Mouse (Mus musculus): ENCODE measurements at regions not wholly inside any gene's neighbourhood (a gene's known extent, or its start where the extent isn't known, plus 50 kb on each side); places are given as distances from the start of the nearest gene placed in this dataset.

DNA sequence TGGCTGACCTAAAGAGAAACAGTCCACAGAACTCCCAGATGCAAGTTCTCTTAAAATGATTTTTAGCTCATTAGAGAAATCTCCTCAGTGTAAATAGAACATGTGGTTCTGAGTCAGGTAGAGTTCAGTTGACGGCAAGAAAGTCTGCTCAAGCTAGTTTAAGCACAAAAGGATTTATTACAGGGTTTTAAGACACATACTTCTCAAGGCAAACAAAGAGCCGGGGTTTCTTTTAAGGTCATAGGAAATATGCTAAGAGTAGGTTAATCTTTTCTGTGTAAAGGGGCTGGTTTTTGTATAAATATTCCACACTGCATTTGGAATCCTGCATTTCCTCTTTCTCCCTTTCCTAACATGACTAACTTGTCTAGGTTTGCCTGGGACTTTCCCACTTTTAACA, 206.9 kb upstream of the Hand2 start:
- TF ChIP-seq CTCF (IDR thresholded peaks at IDR 0.05; ENCODE audit: control insufficient read depth, insufficient read depth, insufficient read length) = no peak
- no peak for TF ChIP-seq USF1 (IDR thresholded peaks at IDR 0.05; ENCODE audit: low read depth)
- TF ChIP-seq CEBPB (IDR thresholded peaks at IDR 0.05; ENCODE audit: low read depth) = no peak
- TF ChIP-seq MAX (IDR thresholded peaks at IDR 0.05) = no peak
- TF ChIP-seq MYOG (IDR thresholded peaks at IDR 0.05; ENCODE audit: control insufficient read depth, extremely low read depth, insufficient read length) = no peak
- no peak for TF ChIP-seq FOSL1 (IDR thresholded peaks at IDR 0.05; ENCODE audit: insufficient read depth, low read length, poor library complexity, severe bottlenecking)
